Mouse (Mus musculus): Measurements from ENCODE around the gene Nav2. TPM values are rescaled to one million over a fixed set of nuclear protein-coding genes. Genes with fewer than 3 reads are reported as not detected.

Gene Nav2
- polyA plus RNA-seq, 1 experiment from 2014 or later = 27.6 TPM

GRCm38 (mm10) chr7:49119794-49120487 is 211.4 kb downstream of the Nav2 start:
- H3K36me3 ChIP-seq = no peaks in the 10 kb centered on the region
- peak; percentile 76 for ATAC-seq (ENCODE audit: low FRiP score)
- no peaks in the 10 kb centered on the region for H3K27me3 ChIP-seq (replicated peaks)
- H3K4me2 ChIP-seq = peak overlapping the region; percentile 62
- H3K4me3 ChIP-seq (replicated peaks) = peak overlapping the region; percentile 34
- peaks cover 30% of the 10 kb centered on the region for H3K4me1 ChIP-seq
- 10% methylated on average over 20 of the region's 20 CpGs for WGBS
- H3K9me3 ChIP-seq (replicated peaks) = no peaks in the 10 kb centered on the region
- H3K9ac ChIP-seq (replicated peaks) = peak overlapping the region; percentile 45
- H3K27ac ChIP-seq (replicated peaks) = peak overlapping the region; percentile 82

GRCm38 (mm10) chr7:49120488-49120864 is 212.0 kb downstream of the Nav2 start:
- peak overlapping the region; percentile 45 for H3K9ac ChIP-seq (replicated peaks)
- H3K9me3 ChIP-seq (replicated peaks) = no peaks in the 10 kb centered on the region
- H3K27me3 ChIP-seq (replicated peaks) = no peaks in the 10 kb centered on the region
- ATAC-seq (ENCODE audit: low FRiP score) = peak; percentile 49; the same call in 1 of the 2 replicates
- peak overlapping the region; percentile 82 for H3K27ac ChIP-seq (replicated peaks)
- H3K4me3 ChIP-seq (replicated peaks) = peak overlapping the region; percentile 34
- peaks cover 30% of the 10 kb centered on the region for H3K4me1 ChIP-seq
- 15% methylated on average over 6 of the region's 6 CpGs for WGBS
- H3K4me2 ChIP-seq = peak overlapping the region; percentile 62
- H3K36me3 ChIP-seq = no peaks in the 10 kb centered on the region

DNA sequence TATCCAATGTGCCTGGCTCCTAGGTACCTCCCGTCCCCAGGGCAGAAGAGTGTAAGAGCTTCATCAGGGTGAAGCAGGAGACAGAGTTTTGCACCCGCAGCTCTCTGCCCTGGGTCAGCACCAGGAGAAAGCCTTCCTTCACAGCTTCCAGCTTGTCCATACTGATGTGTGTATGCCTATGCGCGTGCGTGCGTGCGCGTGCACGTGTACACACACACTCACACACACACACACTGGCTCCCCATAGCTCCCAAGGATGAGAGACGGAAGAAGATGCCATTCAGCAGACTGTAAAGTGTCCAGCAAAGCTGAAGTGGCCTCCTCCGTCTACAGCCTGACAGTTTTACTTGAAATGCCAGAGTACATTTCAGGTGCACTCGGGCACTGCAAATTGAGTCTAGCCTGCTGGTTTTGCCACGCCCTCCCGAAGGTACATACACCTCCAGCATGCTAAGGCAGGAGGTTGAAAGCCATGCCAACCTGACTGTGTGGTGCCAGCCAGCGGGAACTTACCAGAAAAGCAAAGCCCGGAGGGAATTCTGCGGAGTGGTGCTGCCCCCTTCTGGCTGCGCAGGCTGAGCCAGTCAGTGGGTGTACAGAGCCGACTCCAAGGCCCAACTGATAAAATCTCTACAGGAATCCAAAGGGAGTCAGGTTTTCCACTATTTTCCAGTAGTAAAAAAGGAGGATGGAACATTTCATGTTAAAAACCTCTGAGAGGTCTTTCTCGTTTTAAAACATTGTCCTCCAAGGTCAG is 212.6 kb downstream of the Nav2 start:
- WGBS = 35% methylated on average over 20 of the region's 20 CpGs
- ATAC-seq (ENCODE audit: low FRiP score) = peak; percentile 80
- no peak overlapping the region for H3K4me3 ChIP-seq (replicated peaks)

DNA sequence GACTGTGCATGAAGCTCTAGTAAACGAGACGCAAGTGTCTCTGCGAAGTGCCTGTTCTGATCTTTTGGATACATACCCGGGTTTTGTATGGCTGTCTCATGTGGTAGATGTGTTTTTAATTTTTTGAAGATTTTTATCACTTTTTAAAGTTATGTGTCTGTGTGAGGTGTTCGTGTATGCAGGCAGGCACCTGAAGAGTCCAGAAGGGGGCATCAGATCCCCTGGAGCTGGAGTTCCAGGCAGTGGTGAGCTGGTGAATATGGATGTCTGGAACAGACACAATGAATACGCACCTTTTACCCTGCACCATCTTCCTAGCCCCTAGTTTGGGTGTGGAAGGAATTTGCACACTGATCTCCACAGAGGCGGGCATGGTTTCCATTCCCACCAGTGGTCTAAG is 214.0 kb downstream of the Nav2 start:
- Histone ChIP-seq H3K9ac (replicated peaks) (no peak overlapping the region), H3K4me2 (no peak overlapping the region), H3K27ac (replicated peaks) (no peak overlapping the region), H3K4me3 (replicated peaks) (no peak overlapping the region), H3K36me3 (no peaks in the 10 kb centered on the region), H3K4me1 (peaks cover 30% of the 10 kb centered on the region), H3K9me3 (replicated peaks) (no peaks in the 10 kb centered on the region), H3K27me3 (replicated peaks) (no peaks in the 10 kb centered on the region)
- WGBS = 75% methylated on average over 7 of the region's 7 CpGs
- ATAC-seq (ENCODE audit: low FRiP score) = no peak

More for the DNA sequence above, 212.6 kb downstream of the Nav2 start:
- 0 out of 2 replicates have a peak overlapping the region, but pooled peaks have one; percentile 11 for H3K9ac ChIP-seq (replicated peaks)
- no peaks in the 10 kb centered on the region for H3K9me3 ChIP-seq (replicated peaks)
- no peaks in the 10 kb centered on the region for H3K27me3 ChIP-seq (replicated peaks)
- peaks cover 30% of the 10 kb centered on the region for H3K4me1 ChIP-seq
- peak overlapping the region; percentile 62 for H3K4me2 ChIP-seq
- no peaks in the 10 kb centered on the region for H3K36me3 ChIP-seq
- H3K27ac ChIP-seq (replicated peaks) = peak overlapping the region; percentile 82

GRCm38 (mm10) chr7:49125545-49125944 is 217.0 kb downstream of the Nav2 start:
- Histone ChIP-seq H3K27ac (replicated peaks) (no peak overlapping the region), H3K27me3 (replicated peaks) (no peaks in the 10 kb centered on the region), H3K4me3 (replicated peaks) (no peak overlapping the region), H3K9ac (replicated peaks) (no peak overlapping the region), H3K4me1 (peaks cover 8% of the 10 kb centered on the region), H3K36me3 (no peaks in the 10 kb centered on the region), H3K4me2 (no peak overlapping the region), H3K9me3 (replicated peaks) (no peaks in the 10 kb centered on the region)
- WGBS = 46% methylated on average over 3 of the region's 3 CpGs
- no peak for ATAC-seq (ENCODE audit: low FRiP score)

DNA sequence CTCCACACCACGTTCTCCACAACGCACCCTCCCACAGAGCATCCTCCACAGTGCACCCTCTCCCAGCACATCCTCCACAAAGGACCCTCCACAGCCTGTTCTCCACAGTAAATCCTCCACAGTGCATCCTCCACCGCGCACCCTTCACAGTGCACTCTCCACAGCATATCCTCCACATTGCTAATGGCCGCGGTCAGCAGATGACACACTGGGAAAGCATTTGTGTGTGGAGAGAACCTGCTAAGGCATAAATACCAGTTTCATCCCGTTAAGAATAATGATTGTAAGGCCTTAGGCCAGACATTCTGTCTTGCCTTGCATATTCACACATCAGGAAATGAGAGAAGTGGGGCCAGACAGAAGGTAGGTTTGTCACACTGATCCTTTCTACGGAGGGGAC is 219.7 kb downstream of the Nav2 start:
- Histone ChIP-seq H3K4me3 (replicated peaks) (no peak overlapping the region), H3K27ac (replicated peaks) (no peak overlapping the region), H3K9ac (replicated peaks) (no peak overlapping the region), H3K36me3 (no peaks in the 10 kb centered on the region), H3K9me3 (replicated peaks) (no peaks in the 10 kb centered on the region), H3K4me2 (no peak overlapping the region), H3K27me3 (replicated peaks) (no peaks in the 10 kb centered on the region), H3K4me1 (peaks cover 5% of the 10 kb centered on the region)
- 81% methylated on average over 8 of the region's 8 CpGs for WGBS
- ATAC-seq (ENCODE audit: low FRiP score) = no peak

DNA sequence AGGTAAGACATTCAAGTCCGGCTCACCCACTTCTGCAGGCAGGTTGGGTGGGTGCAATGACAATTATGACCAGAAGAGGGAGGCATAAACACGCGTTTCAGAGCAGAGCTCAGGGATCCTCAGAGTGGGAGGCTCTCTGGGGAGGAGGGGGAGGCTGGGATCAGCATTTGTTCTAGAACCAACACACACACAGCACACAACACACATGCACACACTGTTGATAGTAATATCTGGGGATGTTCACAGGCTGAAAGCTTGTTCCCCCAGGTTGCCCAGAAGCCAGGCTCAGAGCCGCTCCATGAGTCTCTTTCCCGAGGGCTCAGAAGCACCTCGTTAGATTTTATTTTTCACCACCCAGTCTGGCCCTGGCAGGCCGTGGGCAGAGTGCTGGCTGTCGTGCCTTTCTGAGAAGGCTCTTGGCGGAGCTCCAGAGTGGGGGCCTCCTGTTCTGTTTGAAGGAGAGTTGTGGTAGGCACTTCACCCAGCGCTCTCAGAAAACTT is 224.4 kb downstream of the Nav2 start:
- no peak overlapping the region for H3K4me3 ChIP-seq (replicated peaks)
- no peaks in the 10 kb centered on the region for H3K9me3 ChIP-seq (replicated peaks)
- 34% methylated on average over 10 of the region's 10 CpGs for WGBS
- peaks cover 6% of the 10 kb centered on the region for H3K4me1 ChIP-seq
- no peak overlapping the region for H3K27ac ChIP-seq (replicated peaks)
- H3K36me3 ChIP-seq = no peaks in the 10 kb centered on the region
- H3K4me2 ChIP-seq = no peak overlapping the region
- H3K27me3 ChIP-seq (replicated peaks) = no peaks in the 10 kb centered on the region
- no peak overlapping the region for H3K9ac ChIP-seq (replicated peaks)
- peak; percentile 74 for ATAC-seq (ENCODE audit: low FRiP score)

- Histone ChIP-seq H3K9me3 (replicated peaks) (no peaks in the 10 kb centered on the region), H3K27me3 (replicated peaks) (no peaks in the 10 kb centered on the region), H3K27ac (replicated peaks) (no peak overlapping the region), H3K36me3 (no peaks in the 10 kb centered on the region), H3K9ac (replicated peaks) (no peak overlapping the region), H3K4me3 (replicated peaks) (no peak overlapping the region), H3K4me1 (peaks cover 6% of the 10 kb centered on the region), H3K4me2 (no peak overlapping the region)
- no peak for ATAC-seq (ENCODE audit: low FRiP score)
- WGBS = 87% methylated on average over 5 of the region's 5 CpGs
Measured at GRCm38 (mm10) chr7:49134396-49134795, 225.9 kb downstream of the Nav2 start.

GRCm38 (mm10) chr7:49139762-49140161 is 231.2 kb downstream of the Nav2 start:
- Histone ChIP-seq H3K27ac (replicated peaks) (no peak overlapping the region), H3K9me3 (replicated peaks) (no peaks in the 10 kb centered on the region), H3K4me1 (no peaks in the 10 kb centered on the region), H3K36me3 (no peaks in the 10 kb centered on the region), H3K27me3 (replicated peaks) (no peaks in the 10 kb centered on the region), H3K4me3 (replicated peaks) (no peak overlapping the region), H3K4me2 (no peak overlapping the region), H3K9ac (replicated peaks) (no peak overlapping the region)
- 91% methylated on average over 2 of the region's 2 CpGs for WGBS
- ATAC-seq (ENCODE audit: low FRiP score) = no peak

- WGBS = 60% methylated on average over 7 of the region's 7 CpGs
Measured at GRCm38 (mm10) chr7:49143966-49144365, 235.4 kb downstream of the Nav2 start.

DNA sequence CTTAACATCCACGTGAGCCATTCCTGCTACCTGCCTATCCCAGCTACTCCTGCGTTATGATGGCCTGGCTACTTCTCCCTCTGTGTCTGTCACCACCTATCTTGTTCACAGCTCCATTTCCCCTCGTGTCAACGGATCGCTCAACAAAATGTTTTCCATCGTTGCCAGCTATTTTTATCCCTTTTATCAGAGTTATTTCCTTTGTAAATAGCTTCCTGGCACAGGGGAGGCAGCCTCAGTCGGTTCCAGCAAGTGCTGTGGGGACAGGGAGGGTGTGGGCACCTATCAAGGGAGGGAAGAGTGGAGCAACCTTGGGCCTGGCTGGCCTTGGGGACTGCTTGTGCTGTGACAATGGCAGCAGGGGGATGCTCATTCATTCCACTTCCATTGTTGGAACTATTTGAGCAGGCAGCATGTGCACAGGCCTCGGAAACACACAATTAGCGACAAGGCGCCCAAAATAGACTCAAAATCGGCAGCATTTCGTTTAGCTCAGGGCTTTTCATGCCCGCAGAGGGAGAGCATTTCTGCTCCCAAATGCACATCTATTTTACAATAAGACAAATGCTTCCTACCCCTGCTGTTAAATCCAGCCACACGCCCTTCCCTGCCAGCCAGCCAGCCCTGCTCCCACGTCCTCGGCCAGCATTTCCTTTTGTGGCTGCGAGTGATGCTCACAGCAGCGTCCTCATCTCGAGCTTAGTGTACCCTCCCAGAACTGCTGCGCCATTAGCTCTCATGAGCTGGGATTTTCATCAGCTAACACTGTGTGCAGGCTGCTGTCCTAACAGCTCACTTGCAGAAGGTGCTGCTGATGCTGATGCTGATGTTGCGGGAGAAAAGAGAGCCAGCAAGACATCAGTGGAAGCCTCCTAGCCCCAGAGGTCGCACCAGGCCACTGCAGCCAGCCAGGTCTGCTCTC is 237.5 kb downstream of the Nav2 start:
- Histone ChIP-seq H3K4me3 (replicated peaks) (no peak overlapping the region), H3K9me3 (replicated peaks) (no peaks in the 10 kb centered on the region), H3K27ac (replicated peaks) (peak overlapping the region; percentile 83), H3K4me1 (peaks cover 24% of the 10 kb centered on the region), H3K36me3 (no peaks in the 10 kb centered on the region), H3K27me3 (replicated peaks) (no peaks in the 10 kb centered on the region), H3K9ac (replicated peaks) (0 out of 2 replicates have a peak overlapping the region, but pooled peaks have one; percentile 11), H3K4me2 (peak overlapping the region; percentile 11; the same call in 1 of the 2 replicates)
- 28% methylated on average over 22 of the region's 22 CpGs for WGBS
- peak; percentile 77 for ATAC-seq (ENCODE audit: low FRiP score)

More at GRCm38 (mm10) chr7:49143966-49144365, 235.4 kb downstream of the Nav2 start:
- no peak for ATAC-seq (ENCODE audit: low FRiP score)
- Histone ChIP-seq H3K4me1 (peaks cover 24% of the 10 kb centered on the region), H3K36me3 (no peaks in the 10 kb centered on the region), H3K4me3 (replicated peaks) (no peak overlapping the region), H3K4me2 (no peak overlapping the region), H3K9me3 (replicated peaks) (no peaks in the 10 kb centered on the region), H3K9ac (replicated peaks) (no peak overlapping the region), H3K27ac (replicated peaks) (no peak overlapping the region), H3K27me3 (replicated peaks) (no peaks in the 10 kb centered on the region)

Measured in neural tube, embryonic 15.5 days (tissue).